ENCODE assay signal across 8 mouse cellular contexts in genomic region chr1:75381482-75382355, GRCm38 (mm10). TPM values are rescaled to one million over a fixed set of nuclear protein-coding genes. Genes with fewer than 3 reads are reported as not detected.
DNase-seq lines count a peak whose midpoint lies in the region; ATAC-seq and TF ChIP-seq lines count a peak whose summit lies in the region.

No protein-coding gene starts in this region.

- TF ChIP-seq CTCF in forebrain, postnatal 0 days (IDR thresholded peaks at IDR 0.05; ENCODE audit: low read depth) = peak; percentile 49

- H3K9ac ChIP-seq in forebrain, postnatal 0 days = peak overlapping the region; percentile 83
- peak overlapping the region; percentile 85 for H3K9ac ChIP-seq in midbrain, embryonic 15.5 days

- ATAC-seq in forebrain, postnatal 0 days = peak; percentile 64
- ATAC-seq in midbrain, embryonic 15.5 days (replicated peaks) = peak; percentile 66
- no peak for ATAC-seq in monocyte, adult 5-6 weeks (replicated peaks; ENCODE audit: insufficient number of reproducible peaks, low FRiP score, low TSS enrichment, poor library complexity, severe bottlenecking)

- peak; percentile 42 to 44 for DNase-seq in frontal cortex, postnatal 36 days (ENCODE audit: low spot score in 2 of 2)
- no peak for DNase-seq in frontal cortex, postnatal 25 days (ENCODE audit: low spot score in 2 of 2)
- DNase-seq in 3T3-L1 (ENCODE audit: low read depth, low spot score) = peak; percentile 39
- peak; percentile 79 to 86 for DNase-seq in cerebellum, adult 18-20 months
- peak; percentile 64 for DNase-seq in forebrain, postnatal 0 days
- peak; percentile 67 for DNase-seq in kidney, postnatal 14 days

- H3K27ac ChIP-seq in forebrain, postnatal 0 days (ENCODE audit: low read depth, low read length) = peak overlapping the region; percentile 67
- H3K27ac ChIP-seq in midbrain, embryonic 15.5 days = peak overlapping the region; percentile 83

- no peaks in the 10 kb centered on the region for H3K9me3 ChIP-seq in forebrain, postnatal 0 days (ENCODE audit: low read length)
- H3K9me3 ChIP-seq in midbrain, embryonic 15.5 days = no peaks in the 10 kb centered on the region

- no peaks in the 10 kb centered on the region for H3K36me3 ChIP-seq in forebrain, postnatal 0 days (ENCODE audit: insufficient read depth)
- no peaks in the 10 kb centered on the region for H3K36me3 ChIP-seq in midbrain, embryonic 15.5 days (replicated peaks)

- H3K4me1 ChIP-seq in forebrain, postnatal 0 days (ENCODE audit: insufficient read depth) = peaks cover 12% of the 10 kb centered on the region
- peaks cover 51% of the 10 kb centered on the region for H3K4me1 ChIP-seq in midbrain, embryonic 15.5 days

- whole genome bisulfite sequencing in forebrain, postnatal 0 days = 8% methylated on average over 31 of the region's 60 CpGs
- WGBS in midbrain, embryonic 15.5 days = 2% methylated on average over 52 of the region's 60 CpGs

- H3K27me3 ChIP-seq in forebrain, postnatal 0 days (ENCODE audit: insufficient read depth, low read length) = peaks cover 2% of the 10 kb centered on the region; the same call in 1 of the 2 replicates
- H3K27me3 ChIP-seq in midbrain, embryonic 15.5 days (replicated peaks) = peaks cover 12% of the 10 kb centered on the region

- peak overlapping the region; percentile 77 for H3K4me3 ChIP-seq in forebrain, postnatal 0 days (ENCODE audit: low read depth, low read length)
- peak overlapping the region; percentile 71 for H3K4me3 ChIP-seq in midbrain, embryonic 15.5 days

- peak overlapping the region; percentile 96 for H3K4me2 ChIP-seq in forebrain, postnatal 0 days (ENCODE audit: low read depth)
- H3K4me2 ChIP-seq in midbrain, embryonic 15.5 days = peak overlapping the region; percentile 94

RNA-seq across cellular contexts. Expression of gene Speg, which starts 6.6 kb away (rescaled TPM):
- 44.4 and 56.3 TPM in 2 replicates for total RNA-seq in forebrain, postnatal 0 days (2014; rRNA removed)
- 17.8 and 20.6 TPM in 2 replicates for polyA plus RNA-seq in forebrain, postnatal 0 days (2015; fragmentation: Nextera tagmentation; extraction: Ambion mirVana)
- polyA plus RNA-seq in midbrain, embryonic 15.5 days (2015; fragmentation: Nextera tagmentation; extraction: Ambion mirVana) = 20.8 and 21.3 TPM in 2 replicates
- total RNA-seq in monocyte, adult 5-6 weeks (2017) = 0.49 TPM in 1 of 3 replicates, not detected in the others

RNA-seq across cellular contexts. Expression of gene Des, which starts 21.6 kb away (rescaled TPM):
- 1.0 and 1.4 TPM in 2 replicates for total RNA-seq in forebrain, postnatal 0 days (2014; rRNA removed)
- polyA plus RNA-seq in forebrain, postnatal 0 days (2015; fragmentation: Nextera tagmentation; extraction: Ambion mirVana) = 1.2 TPM in 2 replicates
- polyA plus RNA-seq in midbrain, embryonic 15.5 days (2015; fragmentation: Nextera tagmentation; extraction: Ambion mirVana) = 1.5 and 2.0 TPM in 2 replicates
- not detected in 3 replicates for total RNA-seq in monocyte, adult 5-6 weeks (2017)

RNA-seq across cellular contexts. Expression of gene Gmppa, which starts 54.0 kb away (rescaled TPM):
- total RNA-seq in forebrain, postnatal 0 days (2014; rRNA removed) = 57.3 and 68.3 TPM in 2 replicates
- polyA plus RNA-seq in forebrain, postnatal 0 days (2015; fragmentation: Nextera tagmentation; extraction: Ambion mirVana) = 64.0 and 64.9 TPM in 2 replicates
- polyA plus RNA-seq in midbrain, embryonic 15.5 days (2015; fragmentation: Nextera tagmentation; extraction: Ambion mirVana) = 86.1 and 98.7 TPM in 2 replicates
- total RNA-seq in monocyte, adult 5-6 weeks (2017) = 39.2 to 56.0 TPM (median 55.4 TPM) in 3 replicates

Comparison
In these comparisons a context has a peak if more than half of its experiments do, and no peak if none do; other contexts are left out.
1. DNase-seq: peak in frontal cortex, postnatal 36 days (2 of 2), 3T3-L1 (single experiment), cerebellum, adult 18-20 months (2 of 2), forebrain, postnatal 0 days (single experiment) and kidney, postnatal 14 days (single experiment); none in frontal cortex, postnatal 25 days (0 of 2).
2. RNA of gene Speg, which starts 6.6 kb away (total RNA-seq): 44.4 to 56.3 TPM in forebrain, postnatal 0 days; 0.49 TPM in monocyte, adult 5-6 weeks; every median in the first group is over 10 times any median in the second.